Mouse (Mus musculus): Measurements from ENCODE around the gene Coil.

- no peak for TF ChIP-seq CTCF (IDR thresholded peaks at IDR 0.05; ENCODE audit: borderline replicate concordance, control insufficient read depth, extremely low read depth, insufficient read depth, low read length, poor library complexity)
- TF ChIP-seq POLR2A (IDR thresholded peaks at IDR 0.05; ENCODE audit: control insufficient read depth, extremely low read depth, insufficient read depth, low read length, poor library complexity): no peak
These were observed 32.6 kb downstream of the Coil start for GRCm38 (mm10) chr11:89002621-89003020.

All from thymus, adult 2 months (tissue).